8 mouse cellular contexts compared by ENCODE assay signal in the genomic region with DNA sequence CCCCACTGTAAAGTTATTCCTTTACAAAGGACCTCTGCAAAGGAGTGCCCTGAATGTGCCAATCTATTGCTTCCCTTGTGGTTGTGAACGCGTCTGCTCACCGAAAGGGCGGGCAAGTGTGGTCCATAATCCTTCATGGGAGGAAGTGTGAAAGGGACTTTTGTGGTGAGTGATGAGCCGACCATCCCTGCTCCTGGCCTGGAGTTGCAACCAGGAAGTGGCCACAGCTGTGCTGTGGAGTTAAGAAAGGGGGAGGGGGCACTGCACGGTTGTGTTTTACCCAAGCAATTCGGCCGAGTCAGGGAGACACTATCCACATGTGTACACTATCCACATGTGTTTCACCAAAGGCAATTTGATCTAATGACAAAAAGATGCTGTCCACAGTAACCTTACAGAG. TPM values are rescaled to one million over a fixed set of nuclear protein-coding genes. Genes with fewer than 3 reads are reported as not detected.
DNase-seq lines count a peak whose midpoint lies in the region; ATAC-seq lines count a peak whose summit lies in the region.
"Had no signal": no experiment of that assay in that cellular context is flagged by ENCODE, and none has a peak within 500 bp of the region (broad histone marks: within the 10 kb centered on the region; RNA-seq: fewer than 3 reads in every experiment).

No protein-coding gene starts in this region.

- 0 out of 2 replicates have a peak overlapping the region, but pooled peaks have one; percentile 19 for H3K27ac ChIP-seq in heart, embryonic 15.5 days

- no peaks in the 10 kb centered on the region for H3K9me3 ChIP-seq in heart, embryonic 15.5 days (replicated peaks)

- no peak overlapping the region for H3K4me3 ChIP-seq in heart, embryonic 15.5 days

- no peak for ATAC-seq in heart, embryonic 15.5 days (replicated peaks; ENCODE audit: insufficient number of reproducible peaks, insufficient read depth, low FRiP score, low read depth)

- H3K4me1 ChIP-seq in heart, embryonic 15.5 days (replicated peaks): peaks cover 39% of the 10 kb centered on the region

- H3K36me3 ChIP-seq in heart, embryonic 15.5 days: 0 out of 2 replicates have a peak, but pooled peaks cover 4% of the 10 kb centered on the region

- H3K9ac ChIP-seq in heart, embryonic 15.5 days: no peak overlapping the region

- peak; percentile 29 to 49 for DNase-seq in kidney, postnatal 4 days
- no peak for DNase-seq in kidney, adult 18-20 months
- peak; percentile 63 for DNase-seq in embryo, embryonic 10 days (ENCODE audit: low spot score)
- peak; percentile 44 for DNase-seq in mesoderm, embryonic 11.5 days (ENCODE audit: low read depth, low spot score)
- DNase-seq in cerebellum, postnatal 14 days: no peak
- DNase-seq in adrenal gland, adult 18-20 months (ENCODE audit: low spot score in 2 of 2): no peak
- DNase-seq: cerebellum, postnatal 10 days had no signal

- H3K4me2 ChIP-seq in heart, embryonic 15.5 days: no peak overlapping the region

- H3K27me3 ChIP-seq in heart, embryonic 15.5 days: no peaks in the 10 kb centered on the region

- 47% methylated on average over 8 of the region's 8 CpGs for WGBS in heart, embryonic 15.5 days

RNA-seq across cellular contexts. Expression of a gene that starts 49.8 kb away (rescaled TPM):
- polyA plus RNA-seq in heart, embryonic 15.5 days (2015; fragmentation: Nextera tagmentation; extraction: Ambion mirVana): 35.0 and 40.4 TPM in 2 replicates
- 100 to 1,000 TPM; 234 to 351 TPM for total RNA-seq in adrenal gland, adult 18-20 months (2021)

Comparison
In these comparisons a context has a peak if more than half of its experiments do, and no peak if none do; other contexts are left out.
1. DNase-seq: peak in kidney, postnatal 4 days (2 of 2), embryo, embryonic 10 days (single experiment) and mesoderm, embryonic 11.5 days (single experiment); none in kidney, adult 18-20 months (single experiment), cerebellum, postnatal 14 days (0 of 2) and adrenal gland, adult 18-20 months (0 of 2).